Mouse (Mus musculus): ENCODE measurements around the gene Grin2d.
A peak's percentile ranks its signal among the peaks of the same experiment; 100 is the strongest.

The Grin2d gene

GRCm38 (mm10) chr7:45801348-45801747 lies 76.8 kb downstream of the Grin2d start:
- peak; percentile 91 for DNase-seq

DNA sequence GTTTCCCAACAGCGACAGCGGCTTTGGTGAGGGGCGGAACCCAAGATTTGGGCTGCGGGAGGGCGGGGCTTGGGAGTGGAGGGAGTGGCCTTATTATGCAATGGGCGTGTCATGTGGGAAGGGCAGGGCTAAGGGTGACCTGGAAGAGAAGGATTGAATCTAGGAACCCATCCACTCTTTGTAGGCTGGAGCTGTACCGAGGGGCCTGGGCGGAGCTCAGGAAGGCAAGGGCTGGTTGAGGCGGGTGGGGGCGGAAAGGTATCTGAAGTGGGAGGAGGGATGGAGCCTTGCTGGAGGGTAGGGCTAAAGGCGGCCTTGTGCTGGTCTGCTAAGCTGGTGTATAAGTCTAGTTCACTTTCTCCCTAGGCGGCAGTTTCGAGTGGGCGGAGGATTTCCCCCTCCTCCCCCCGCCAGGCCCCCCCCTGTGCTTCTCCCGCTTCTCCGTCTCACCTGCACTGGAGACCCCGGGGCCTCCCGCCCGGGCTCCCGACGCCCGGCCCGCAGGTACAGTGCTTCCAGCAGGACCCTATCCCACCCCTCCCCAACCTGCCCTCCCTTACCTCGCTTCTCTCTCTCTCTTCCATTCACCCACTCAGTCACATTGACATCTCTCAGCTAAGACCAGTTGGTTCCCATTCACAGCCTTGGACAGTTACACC lies 77.5 kb downstream of the Grin2d start:
- DNase-seq = no peak

- DNase-seq = no peak
These were observed 78.2 kb downstream of the Grin2d start for GRCm38 (mm10) chr7:45800001-45800400.

GRCm38 (mm10) chr7:45798931-45799330 lies 79.2 kb downstream of the Grin2d start:
- DNase-seq = no peak

GRCm38 (mm10) chr7:45798511-45798836 lies 79.7 kb downstream of the Grin2d start:
- DNase-seq = no peak

GRCm38 (mm10) chr7:45797661-45798510 lies 80.3 kb downstream of the Grin2d start:
- no peak for DNase-seq

- no peak for DNase-seq
These were observed 81.2 kb downstream of the Grin2d start for GRCm38 (mm10) chr7:45796950-45797349.

DNA sequence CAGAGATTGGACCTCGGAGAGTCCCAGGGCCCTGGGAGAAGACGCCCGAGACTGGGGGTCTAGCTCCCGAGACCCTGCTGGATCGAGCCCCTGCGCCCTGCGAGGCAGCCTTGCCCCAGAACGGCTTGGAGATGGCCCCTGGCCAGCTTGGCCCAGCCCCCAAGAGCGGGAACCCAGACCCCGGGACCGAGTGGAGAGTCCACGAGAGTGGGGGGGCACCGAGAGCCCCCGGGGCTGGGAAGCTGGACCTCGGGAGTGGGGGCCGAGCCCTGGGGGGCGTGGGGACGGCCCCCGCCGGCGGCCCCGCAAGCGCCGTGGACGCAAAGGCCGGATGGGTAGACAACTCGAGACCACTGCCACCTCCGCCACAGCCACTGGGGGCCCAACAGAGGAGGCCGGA lies 83.2 kb downstream of the Grin2d start:
- DNase-seq = no peak

DNA sequence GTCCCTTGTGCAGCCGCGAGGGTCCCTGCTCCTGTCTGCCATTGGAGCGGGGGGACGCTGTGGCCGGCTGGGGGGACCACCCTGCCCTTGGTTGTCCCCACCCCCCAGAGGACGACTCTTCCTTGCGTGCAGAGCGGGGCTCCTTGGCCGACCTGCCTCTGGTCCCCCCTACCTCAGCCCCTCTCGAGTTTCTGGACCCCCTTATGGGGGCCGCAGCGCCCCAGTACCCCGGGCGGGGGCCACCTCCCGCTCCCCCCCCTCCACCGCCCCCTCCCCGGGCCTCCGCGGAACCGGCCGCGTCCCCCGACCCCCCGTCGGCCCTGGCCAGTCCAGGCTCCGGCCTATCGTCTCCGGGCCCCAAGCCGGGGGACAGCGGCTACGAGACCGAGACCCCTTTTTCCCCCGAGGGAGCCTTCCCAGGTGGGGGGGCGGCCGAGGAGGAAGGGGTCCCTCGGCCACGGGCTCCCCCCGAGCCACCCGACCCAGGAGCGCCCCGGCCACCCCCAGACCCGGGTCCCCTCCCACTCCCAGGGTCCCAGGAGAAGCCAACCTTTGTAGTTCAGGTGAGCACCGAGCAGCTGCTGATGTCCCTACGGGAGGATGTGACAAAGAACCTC lies 84.1 kb downstream of the Grin2d start:
- DNase-seq = no peak

- DNase-seq = no peak
These were observed 84.9 kb downstream of the Grin2d start for GRCm38 (mm10) chr7:45793240-45793639.

DNA sequence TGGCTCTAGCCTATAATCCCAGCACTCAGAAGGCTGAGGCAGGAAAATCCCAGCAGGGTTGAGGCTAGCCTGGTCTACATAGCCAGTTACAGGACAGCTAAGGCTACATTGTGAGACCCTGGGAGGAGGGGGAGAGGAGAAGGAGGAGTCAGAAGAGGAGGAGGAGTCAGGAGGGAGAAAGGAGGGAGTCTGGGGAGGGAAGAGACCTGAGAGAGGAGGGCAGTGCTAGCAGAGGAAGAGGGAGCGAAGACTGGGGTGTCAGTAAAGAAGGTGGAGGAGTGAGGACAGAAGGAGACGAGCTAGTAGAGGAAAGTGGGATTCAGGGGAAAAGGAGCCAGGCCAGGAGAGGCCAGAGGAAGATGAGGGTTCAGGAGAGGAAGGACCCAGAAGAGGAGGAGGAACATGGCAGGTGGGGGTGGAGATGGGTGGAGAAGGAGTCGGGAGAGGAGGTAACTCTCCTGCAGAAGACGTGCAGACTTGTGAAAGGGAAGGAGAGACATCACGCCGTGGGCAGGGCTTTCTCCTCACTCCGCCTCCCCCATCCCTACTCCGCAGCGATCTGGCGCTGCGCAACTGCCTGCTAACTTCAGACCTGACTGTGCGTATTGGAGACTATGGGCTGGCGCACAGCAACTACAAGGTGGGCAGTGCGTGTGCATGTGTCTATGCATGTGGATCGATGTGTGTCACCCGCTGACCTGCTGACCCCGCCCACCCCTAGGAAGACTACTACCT lies 86.3 kb downstream of the Grin2d start:
- DNase-seq = no peak

DNA sequence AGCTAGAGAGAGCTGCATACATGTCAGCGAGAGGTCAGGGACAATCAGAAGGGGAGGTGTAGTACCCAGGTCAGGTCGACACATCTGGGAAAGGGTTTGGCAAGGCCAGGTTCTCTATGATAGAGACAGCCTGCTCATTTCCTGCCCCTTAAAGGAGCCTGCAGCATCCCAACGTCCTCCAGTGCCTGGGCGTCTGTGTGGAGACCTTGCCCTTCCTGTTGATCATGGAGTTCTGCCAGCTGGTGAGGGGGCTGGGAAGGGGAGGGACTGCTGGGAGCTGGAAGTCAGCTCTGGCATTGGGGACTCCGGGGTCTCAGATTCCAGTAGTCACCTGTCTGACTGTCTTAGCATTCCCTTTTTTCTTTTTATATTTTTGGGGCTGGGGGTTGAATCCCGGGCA lies 87.5 kb downstream of the Grin2d start:
- no peak for DNase-seq

- no peak for DNase-seq
These were observed 90.5 kb downstream of the Grin2d start for GRCm38 (mm10) chr7:45787642-45788041.

DNA sequence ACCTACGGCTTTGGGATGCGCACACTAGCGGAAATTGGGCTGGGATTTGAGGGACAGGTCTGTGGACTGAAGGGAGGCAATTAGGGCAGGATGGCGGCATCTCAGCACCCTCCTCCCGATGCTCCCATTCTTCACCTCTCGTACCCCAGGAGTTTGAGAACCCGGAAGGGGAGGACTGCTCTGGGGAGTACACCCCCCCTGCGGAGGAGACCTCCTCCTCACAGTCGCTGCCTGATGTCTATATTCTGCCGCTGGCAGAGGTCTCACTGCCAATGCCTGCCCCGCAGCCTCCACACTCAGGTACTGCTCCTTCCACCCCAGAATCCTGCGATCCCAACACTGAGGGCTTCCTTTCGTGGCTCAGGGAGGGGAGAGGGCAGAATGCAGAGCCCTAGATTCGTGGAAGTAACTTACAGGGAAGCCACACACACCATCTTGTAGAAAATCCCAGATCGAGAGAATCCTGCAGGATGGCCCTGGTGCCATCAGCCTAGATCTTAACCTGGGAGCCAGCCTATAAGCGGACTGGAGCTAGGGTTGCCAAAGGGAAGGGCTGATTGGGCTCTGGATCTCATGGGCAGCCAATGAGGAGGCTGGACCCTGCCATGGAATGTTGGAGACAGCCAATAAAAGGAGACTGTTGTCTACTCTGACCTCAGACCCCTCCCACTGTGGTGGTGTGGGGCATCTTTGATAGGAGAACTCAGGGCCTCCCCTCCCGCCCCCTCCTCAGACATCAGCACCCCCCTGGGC lies 91.3 kb downstream of the Grin2d start:
- peak; percentile 67 for DNase-seq

- peak; percentile 74 for DNase-seq
These were observed 92.0 kb downstream of the Grin2d start for GRCm38 (mm10) chr7:45786136-45786578.

DNA sequence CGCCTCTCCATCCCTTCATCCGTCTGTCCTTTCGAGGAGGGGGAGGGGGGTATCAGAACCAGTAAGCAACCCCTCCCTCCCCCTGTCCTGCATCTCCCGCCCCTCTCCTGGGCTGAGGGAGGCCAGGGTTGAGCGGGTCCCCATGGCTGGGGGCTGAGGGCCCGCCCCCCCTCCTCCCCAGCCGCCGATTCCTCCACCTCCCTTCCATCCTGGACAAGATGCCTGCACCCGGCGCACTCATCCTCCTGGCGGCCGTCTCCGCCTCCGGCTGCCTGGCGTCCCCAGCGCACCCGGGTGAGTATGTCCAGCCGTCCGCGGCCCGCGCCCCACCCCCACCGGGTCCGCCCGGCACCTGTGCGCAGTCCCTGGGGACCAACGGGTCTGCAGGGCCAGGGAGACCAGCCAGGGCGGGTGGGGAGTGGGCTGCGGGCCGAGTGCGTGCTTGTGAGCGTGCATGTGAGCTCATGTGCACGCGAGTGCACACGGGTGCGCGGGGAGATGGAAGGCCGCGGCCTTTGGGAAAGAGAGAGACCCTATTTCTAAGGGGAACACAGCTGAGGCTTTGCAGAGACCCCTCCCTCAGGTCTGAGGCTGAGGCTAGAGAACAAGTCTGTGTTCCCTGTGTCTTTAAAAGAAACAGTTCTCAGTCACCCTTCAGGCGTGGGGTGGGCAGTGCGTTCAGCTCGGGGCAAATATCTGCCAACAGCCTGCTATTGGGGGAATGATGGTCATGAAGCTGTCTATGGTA lies 92.6 kb downstream of the Grin2d start:
- DNase-seq = peak; percentile 75

DNA sequence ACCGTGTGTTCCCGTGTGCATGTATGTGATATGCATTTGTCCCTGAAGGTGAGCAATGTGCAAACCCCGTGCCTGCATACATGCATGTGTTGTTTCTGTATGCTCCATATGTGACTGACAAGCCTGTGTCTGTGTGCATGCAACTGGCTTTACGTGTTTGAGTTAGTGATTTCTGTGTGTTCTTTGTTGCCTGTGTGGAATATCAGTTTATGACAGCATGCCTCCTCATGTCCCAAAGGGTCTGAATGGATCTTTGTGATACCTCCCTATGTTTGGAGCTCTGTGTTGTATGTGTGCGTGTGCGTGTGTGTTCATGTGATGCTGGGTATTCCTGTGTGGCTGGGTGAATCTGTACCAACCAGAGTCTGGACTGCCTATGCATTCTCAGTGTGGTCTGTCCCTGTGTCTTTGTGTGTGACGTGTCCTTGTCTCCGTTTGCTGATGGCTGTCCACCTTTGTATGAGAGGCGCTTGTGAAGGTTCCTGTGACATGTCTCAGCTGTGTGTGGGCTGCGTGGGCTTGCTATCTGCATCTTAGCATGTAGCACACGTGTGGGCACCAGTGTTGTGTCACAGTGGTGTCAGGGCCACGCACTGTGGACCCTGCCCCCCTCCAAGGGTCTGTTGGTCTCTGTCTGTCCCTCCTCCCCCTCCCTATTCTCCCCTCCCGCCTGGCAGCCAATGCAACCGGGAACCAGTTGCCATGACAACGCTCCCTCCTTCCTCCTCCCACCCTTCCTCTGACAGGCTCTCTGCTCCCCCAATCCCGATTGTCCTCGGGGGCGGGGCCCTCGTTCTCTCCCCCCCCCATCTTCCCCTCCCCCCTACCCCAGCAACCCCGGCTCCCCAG lies 93.4 kb downstream of the Grin2d start, which contains the start of gene Sult2b1:
Sult2b1 (minus strand) TSS at position 146 of the 849 bp plus-strand sequence.
- DNase-seq = peak; percentile 90

DNA sequence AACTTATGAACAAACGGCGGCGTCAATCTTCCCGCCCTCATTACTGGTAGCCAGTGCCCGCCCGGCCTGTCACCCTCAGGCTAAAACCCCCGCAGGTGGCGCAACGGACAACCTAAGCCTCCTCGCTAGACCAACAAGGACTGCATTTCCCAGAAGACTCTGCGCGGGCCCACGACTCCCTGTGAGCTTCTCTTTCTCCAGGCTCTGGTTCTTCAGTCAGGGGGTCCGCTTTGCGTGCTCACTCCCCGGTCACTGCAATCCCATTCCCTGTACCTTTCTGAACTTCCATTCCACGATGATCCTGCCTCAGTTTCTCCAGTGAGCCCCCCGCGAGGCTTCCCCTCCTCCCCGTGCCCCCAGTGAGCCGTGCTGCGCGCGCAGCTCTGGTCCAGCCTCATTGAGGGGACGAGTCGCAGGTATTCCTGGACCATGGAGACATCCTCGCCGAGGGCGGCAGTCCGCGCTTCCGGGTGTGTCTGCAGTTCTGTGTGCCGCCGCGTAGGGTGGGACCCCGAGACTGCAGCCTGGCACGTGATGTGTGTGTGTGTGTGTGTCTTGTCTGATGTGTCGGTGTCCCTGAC lies 94.6 kb downstream of the Grin2d start, which contains the start of gene Lmtk3:
Lmtk3 (plus strand) TSS at position 228 of the 581 bp plus-strand sequence.
- DNase-seq = peak; percentile 81

DNA sequence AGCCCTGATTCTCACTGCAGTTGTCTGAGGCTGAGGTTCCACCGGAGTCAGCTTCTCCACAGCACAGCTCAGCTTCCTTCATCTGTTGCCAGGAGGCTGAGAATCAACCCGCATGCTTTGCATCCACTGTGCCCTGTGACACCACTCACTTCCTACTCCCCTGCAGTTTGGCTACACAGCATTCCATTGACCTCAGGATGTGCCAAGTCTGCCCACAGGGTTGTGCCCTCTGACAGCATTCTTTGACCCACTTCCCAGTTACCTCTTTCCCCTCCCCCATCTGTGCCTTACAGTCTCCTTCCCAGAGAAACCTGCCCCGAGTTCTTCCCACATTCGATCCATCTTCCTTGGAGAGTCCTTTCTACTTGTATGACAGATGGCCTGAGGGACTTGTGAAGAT lies 95.9 kb downstream of the Grin2d start:
- DNase-seq = no peak
